ENCODE assay signal across 8 mouse cellular contexts in genomic region chr4:131918711-131919500, GRCm38 (mm10). TPM values are rescaled to one million over a fixed set of nuclear protein-coding genes. Genes with fewer than 3 reads are reported as not detected.
A peak's percentile ranks its signal among the peaks of the same experiment; 100 is the strongest.
DNase-seq lines count a peak whose midpoint lies in the region; TF ChIP-seq lines count a peak whose summit lies in the region.
"Had no signal": no experiment of that assay in that cellular context is flagged by ENCODE, and none has a peak within 500 bp of the region (broad histone marks: within the 10 kb centered on the region; RNA-seq: fewer than 3 reads in every experiment).

No protein-coding gene starts in this region.

- TF ChIP-seq CTCF in liver, adult 2 months (IDR thresholded peaks at IDR 0.05; ENCODE audit: low read depth, low read length), result no peak

- H3K36me3 ChIP-seq in liver, adult 2 months (ENCODE audit: control insufficient read depth, insufficient read depth, low read length), result peaks cover under 1% of the 10 kb centered on the region; the same call in 1 of the 2 replicates

- intact Hi-C loops in heart, postnatal 36 days (cut with DNase I), result loop anchor here (5.0 kb wide), 1 partner anchor 43 kb away; no protein-coding TSS in a partner anchor

- no peaks in the 10 kb centered on the region for H3K79me2 ChIP-seq in liver, adult 2 months (ENCODE audit: control insufficient read depth, insufficient read depth, low read length)

- TF ChIP-seq POLR2A in liver, adult 2 months (IDR thresholded peaks at IDR 0.05; ENCODE audit: extremely low read depth, insufficient read depth, low read length), result no peak

- peak overlapping the region; percentile 11; the same call in 1 of the 2 replicates for H3K27ac ChIP-seq in liver, adult 2 months (replicated peaks; ENCODE audit: insufficient read depth, low read depth, low read length)

- peaks cover 22% of the 10 kb centered on the region for H3K4me1 ChIP-seq in liver, adult 2 months (ENCODE audit: control insufficient read depth, insufficient read depth, low read length)

- 16% methylated on average over 15 of the region's 15 CpGs for WGBS in liver, adult 2 months

- H3K4me3 ChIP-seq in liver, adult 2 months (ENCODE audit: insufficient read depth, low read depth, low read length), result no peak overlapping the region

- DNase-seq in ES-CJ7 (ENCODE audit: low read depth, low spot score), result peak; percentile 88
- peak; percentile 84 for DNase-seq in ZHBTc4 (ENCODE audit: low read depth, low spot score)
- DNase-seq in heart, postnatal 36 days, result peak; percentile 21 to 28
- peak; percentile 82 for DNase-seq in liver, adult 2 months (ENCODE audit: extremely low read depth, low read depth, low spot score)
- DNase-seq in cerebellum, postnatal 10 days, result no peak
- no peak for DNase-seq in ovary, adult 18-20 months (ENCODE audit: low spot score)
- DNase-seq in left cerebral cortex, adult 11 months (ENCODE audit: low spot score), result no peak

- no peaks in the 10 kb centered on the region for H3K27me3 ChIP-seq in liver, adult 2 months (ENCODE audit: control insufficient read depth, insufficient read depth, low read length)

- 0 out of 2 replicates have a peak overlapping the region, but pooled peaks have one; percentile 24 for H3K9ac ChIP-seq in liver, adult 2 months (ENCODE audit: low read depth, low read length)

RNA-seq across cellular contexts. Expression of gene Tmem200b, which starts 2.7 kb away (rescaled TPM):
- 1 to 10 TPM; 6.5 to 8.6 TPM for total RNA-seq in heart, postnatal 36 days (2021)
- total RNA-seq in liver, adult 2 months (2014; rRNA removed), result 1.7 and 2.4 TPM in 2 replicates
- polyA plus RNA-seq in liver, adult 2 months (2012; rRNA removed), result 5.7 and 9.0 TPM in 2 replicates
- total RNA-seq: neutrophil, adult 5-6 weeks had no signal

RNA-seq across cellular contexts. Expression of gene Srsf4, which starts 45.5 kb away (rescaled TPM):
- total RNA-seq in heart, postnatal 36 days (2021), result 10 to 100 TPM; 33.5 to 35.3 TPM
- total RNA-seq in liver, adult 2 months (2014; rRNA removed), result 14.8 and 15.9 TPM in 2 replicates
- polyA plus RNA-seq in liver, adult 2 months (2012; rRNA removed), result 17.2 and 19.0 TPM in 2 replicates

Comparison
In these comparisons a context has a peak if more than half of its experiments do, and no peak if none do; other contexts are left out.
1. DNase-seq: peak in ES-CJ7 (single experiment), ZHBTc4 (single experiment), heart, postnatal 36 days (2 of 2) and liver, adult 2 months (single experiment); none in cerebellum, postnatal 10 days (0 of 2), ovary, adult 18-20 months (single experiment) and left cerebral cortex, adult 11 months (single experiment).